Mouse (Mus musculus): ENCODE measurements around the gene Enoph1. TPM values are rescaled to one million over a fixed set of nuclear protein-coding genes. Genes with fewer than 3 reads are reported as not detected.

Enoph1 gene
- polyA plus RNA-seq, 1 experiment from 2014 or later, result 40.1 TPM

GRCm38 (mm10) chr5:100083953-100084562 lies 44.3 kb downstream of the Enoph1 start:
- H3K4me1 ChIP-seq, result peaks cover 5% of the 10 kb centered on the region; the same call in 1 of the 2 replicates
- no peaks in the 10 kb centered on the region for H3K36me3 ChIP-seq
- H3K27me3 ChIP-seq (replicated peaks), result no peaks in the 10 kb centered on the region
- no peak for ATAC-seq (ENCODE audit: low FRiP score, low read depth)
- no peak overlapping the region for H3K4me2 ChIP-seq (replicated peaks)
- no peaks in the 10 kb centered on the region for H3K9me3 ChIP-seq
- WGBS, result 71% methylated on average over 12 of the region's 12 CpGs
- no peak overlapping the region for H3K4me3 ChIP-seq
- no peak overlapping the region for H3K9ac ChIP-seq
- no peak overlapping the region for H3K27ac ChIP-seq

- Histone ChIP-seq H3K4me3 (no peak overlapping the region), H3K9me3 (no peaks in the 10 kb centered on the region), H3K4me1 (no peaks in the 10 kb centered on the region; the same call in 1 of the 2 replicates), H3K4me2 (replicated peaks) (no peak overlapping the region), H3K9ac (no peak overlapping the region), H3K36me3 (no peaks in the 10 kb centered on the region), H3K27ac (no peak overlapping the region), H3K27me3 (replicated peaks) (no peaks in the 10 kb centered on the region)
- 71% methylated on average over 8 of the region's 8 CpGs for WGBS
- ATAC-seq (ENCODE audit: low FRiP score, low read depth), result no peak
Measured at GRCm38 (mm10) chr5:100085097-100085496, 45.3 kb downstream of the Enoph1 start.

- H3K27me3 ChIP-seq (replicated peaks), result no peaks in the 10 kb centered on the region
- H3K36me3 ChIP-seq, result no peaks in the 10 kb centered on the region
- H3K9ac ChIP-seq, result 0 out of 2 replicates have a peak overlapping the region, but pooled peaks have one; percentile 23
- H3K4me1 ChIP-seq, result peaks cover 18% of the 10 kb centered on the region; the same call in 1 of the 2 replicates
- peak overlapping the region; percentile 49 for H3K4me2 ChIP-seq (replicated peaks)
- no peak overlapping the region for H3K4me3 ChIP-seq
- H3K27ac ChIP-seq, result no peak overlapping the region
- 23% methylated on average over 12 of the region's 12 CpGs for WGBS
- peak; percentile 68 for ATAC-seq (ENCODE audit: low FRiP score, low read depth)
- no peaks in the 10 kb centered on the region for H3K9me3 ChIP-seq
Measured at GRCm38 (mm10) chr5:100090515-100091262, 50.9 kb downstream of the Enoph1 start.

DNA sequence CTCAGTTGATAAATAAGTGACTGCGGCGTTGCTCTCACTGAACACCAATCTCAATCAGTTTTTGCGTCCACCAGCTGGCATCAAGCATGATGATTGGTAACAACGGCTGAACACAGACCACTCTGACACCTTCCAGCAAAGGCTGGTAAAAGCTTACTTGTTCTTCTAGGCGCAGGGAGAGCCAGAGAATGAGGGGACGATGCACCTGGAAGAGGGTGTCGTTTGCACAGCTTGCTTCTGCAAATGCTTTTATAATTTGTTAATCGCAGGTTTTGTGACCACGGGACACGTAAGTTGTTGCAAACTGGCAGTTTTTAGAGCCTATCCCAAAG lies 51.4 kb downstream of the Enoph1 start:
- peak overlapping the region; percentile 49 for H3K4me2 ChIP-seq (replicated peaks)
- no peaks in the 10 kb centered on the region for H3K9me3 ChIP-seq
- no peaks in the 10 kb centered on the region for H3K27me3 ChIP-seq (replicated peaks)
- H3K36me3 ChIP-seq, result no peaks in the 10 kb centered on the region
- WGBS, result 41% methylated on average over 10 of the region's 10 CpGs
- peak; percentile 33; the same call in 1 of the 2 replicates for ATAC-seq (ENCODE audit: low FRiP score, low read depth)
- H3K4me3 ChIP-seq, result no peak overlapping the region
- peaks cover 18% of the 10 kb centered on the region; the same call in 1 of the 2 replicates for H3K4me1 ChIP-seq
- H3K27ac ChIP-seq, result peak overlapping the region; percentile 74; the same call in 1 of the 2 replicates
- H3K9ac ChIP-seq, result peak overlapping the region; percentile 23; the same call in 1 of the 2 replicates

- no peak overlapping the region for H3K4me3 ChIP-seq
- WGBS, result 9% methylated on average over 17 of the region's 17 CpGs
- H3K9ac ChIP-seq, result peak overlapping the region; percentile 23; the same call in 1 of the 2 replicates
- H3K9me3 ChIP-seq, result no peaks in the 10 kb centered on the region
- no peaks in the 10 kb centered on the region for H3K36me3 ChIP-seq
- peak overlapping the region; percentile 74; the same call in 1 of the 2 replicates for H3K27ac ChIP-seq
- H3K4me2 ChIP-seq (replicated peaks), result peak overlapping the region; percentile 49
- peaks cover 18% of the 10 kb centered on the region; the same call in 1 of the 2 replicates for H3K4me1 ChIP-seq
- peak; percentile 92 for ATAC-seq (ENCODE audit: low FRiP score, low read depth)
- H3K27me3 ChIP-seq (replicated peaks), result no peaks in the 10 kb centered on the region
Measured at GRCm38 (mm10) chr5:100091602-100092001, 51.8 kb downstream of the Enoph1 start.

DNA sequence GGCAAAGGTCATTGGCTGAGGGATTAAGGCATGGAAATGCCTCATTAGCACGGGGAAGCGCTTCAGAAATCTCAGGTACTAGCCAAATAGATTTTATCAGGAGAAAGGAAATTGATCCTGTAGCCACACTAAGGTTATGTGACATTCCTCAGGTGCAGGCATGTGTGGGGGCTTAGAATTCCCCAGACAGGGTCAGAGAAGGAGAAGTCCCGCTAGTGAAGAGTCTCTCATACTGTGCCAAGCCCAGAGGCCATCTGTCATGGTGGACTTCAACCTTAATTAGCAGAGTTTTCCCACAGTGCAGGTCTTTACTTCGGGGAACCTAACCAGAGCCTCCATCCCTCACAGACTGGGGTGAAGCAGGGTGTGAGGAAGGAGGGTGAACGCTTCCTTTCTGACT lies 57.2 kb downstream of the Enoph1 start:
- Histone ChIP-seq H3K4me2 (replicated peaks) (no peak overlapping the region), H3K27ac (no peak overlapping the region), H3K9ac (no peak overlapping the region), H3K4me3 (no peak overlapping the region), H3K9me3 (no peaks in the 10 kb centered on the region), H3K27me3 (replicated peaks) (no peaks in the 10 kb centered on the region), H3K36me3 (no peaks in the 10 kb centered on the region), H3K4me1 (peaks cover 7% of the 10 kb centered on the region; the same call in 1 of the 2 replicates)
- 84% methylated on average over 5 of the region's 5 CpGs for WGBS
- ATAC-seq (ENCODE audit: low FRiP score, low read depth), result no peak

DNA sequence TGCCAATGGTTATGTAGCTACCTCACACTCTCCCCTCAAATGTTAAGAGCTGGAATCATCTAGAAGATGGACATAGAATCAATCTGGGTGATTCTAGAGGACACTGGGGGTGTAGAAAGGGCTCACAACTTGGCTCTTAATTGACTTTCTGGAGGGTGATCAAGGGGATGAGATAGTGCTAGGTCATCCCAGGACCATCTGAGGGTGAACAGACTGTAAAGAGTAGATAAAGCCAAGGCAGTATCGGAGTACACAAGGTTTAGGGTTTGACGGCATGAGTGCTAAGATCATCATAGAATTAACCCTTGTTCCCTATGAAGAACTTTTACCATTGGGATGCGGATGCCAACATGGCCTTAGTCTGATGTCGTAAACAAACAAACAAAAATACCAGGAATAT lies 58.2 kb downstream of the Enoph1 start:
- Histone ChIP-seq H3K36me3 (no peaks in the 10 kb centered on the region), H3K4me1 (no peaks in the 10 kb centered on the region), H3K4me2 (replicated peaks) (no peak overlapping the region), H3K4me3 (no peak overlapping the region), H3K27me3 (replicated peaks) (no peaks in the 10 kb centered on the region), H3K9ac (no peak overlapping the region), H3K27ac (no peak overlapping the region), H3K9me3 (no peaks in the 10 kb centered on the region)
- no peak for ATAC-seq (ENCODE audit: low FRiP score, low read depth)
- 91% methylated on average over 4 of the region's 4 CpGs for WGBS

DNA sequence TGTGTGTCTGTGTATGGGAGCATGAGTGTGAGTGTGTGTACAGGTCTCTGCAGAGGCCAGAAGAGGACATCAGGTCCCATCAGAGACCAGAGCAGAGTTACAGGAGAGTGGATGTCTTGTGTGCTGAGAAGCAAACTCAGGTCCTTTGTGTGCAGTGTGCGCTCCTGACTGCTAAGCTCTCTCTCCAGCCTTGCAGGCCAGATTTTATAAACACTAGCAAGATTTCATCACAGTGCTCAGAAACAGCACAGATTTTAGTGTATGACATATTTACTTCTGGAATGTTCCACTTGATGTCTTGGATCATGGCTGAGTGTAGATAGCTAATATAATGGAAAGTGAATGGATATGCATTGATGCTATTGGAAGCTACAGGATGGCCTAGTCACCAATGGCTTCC lies 62.6 kb downstream of the Enoph1 start:
- ATAC-seq (ENCODE audit: low FRiP score, low read depth), result no peak
- Histone ChIP-seq H3K4me3 (no peak overlapping the region), H3K9me3 (no peaks in the 10 kb centered on the region), H3K4me1 (no peaks in the 10 kb centered on the region), H3K4me2 (replicated peaks) (no peak overlapping the region), H3K27ac (no peak overlapping the region), H3K27me3 (replicated peaks) (no peaks in the 10 kb centered on the region), H3K9ac (no peak overlapping the region), H3K36me3 (no peaks in the 10 kb centered on the region)
- 96% methylated on average over 1 of the region's 1 CpGs for WGBS

GRCm38 (mm10) chr5:100108866-100109265 lies 69.1 kb downstream of the Enoph1 start:
- peaks cover 10% of the 10 kb centered on the region; the same call in 1 of the 2 replicates for H3K4me1 ChIP-seq
- ATAC-seq (ENCODE audit: low FRiP score, low read depth), result no peak
- no peak overlapping the region for H3K4me3 ChIP-seq
- no peak overlapping the region for H3K9ac ChIP-seq
- H3K4me2 ChIP-seq (replicated peaks), result no peak overlapping the region
- WGBS, result 74% methylated on average over 9 of the region's 9 CpGs
- no peaks in the 10 kb centered on the region for H3K9me3 ChIP-seq
- no peaks in the 10 kb centered on the region for H3K36me3 ChIP-seq
- no peak overlapping the region for H3K27ac ChIP-seq
- no peaks in the 10 kb centered on the region for H3K27me3 ChIP-seq (replicated peaks)

GRCm38 (mm10) chr5:100109543-100110282 lies 69.9 kb downstream of the Enoph1 start:
- Histone ChIP-seq H3K9me3 (no peaks in the 10 kb centered on the region), H3K9ac (no peak overlapping the region), H3K27ac (no peak overlapping the region), H3K27me3 (replicated peaks) (no peaks in the 10 kb centered on the region), H3K36me3 (no peaks in the 10 kb centered on the region), H3K4me1 (peaks cover 10% of the 10 kb centered on the region; the same call in 1 of the 2 replicates), H3K4me3 (no peak overlapping the region), H3K4me2 (replicated peaks) (no peak overlapping the region)
- ATAC-seq (ENCODE audit: low FRiP score, low read depth), result no peak
- 57% methylated on average over 7 of the region's 7 CpGs for WGBS

DNA sequence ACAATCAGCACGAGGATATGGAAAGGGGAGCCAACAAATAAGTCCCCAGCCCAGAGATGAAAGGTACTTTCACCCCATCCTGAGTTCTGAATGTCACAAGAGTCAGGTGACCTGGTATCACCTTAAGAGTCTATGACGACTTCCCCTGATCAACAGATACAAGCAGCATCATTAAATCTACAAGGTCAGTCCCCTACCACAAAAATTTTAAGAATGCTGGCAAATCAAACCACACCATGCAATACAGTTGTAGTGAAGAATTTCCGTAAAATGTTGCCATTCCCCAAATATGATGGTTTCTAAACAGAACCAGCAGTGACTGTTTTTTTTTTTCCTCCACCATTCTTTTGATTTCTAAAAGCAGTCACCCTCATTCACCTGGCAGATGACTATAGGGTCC lies 70.8 kb downstream of the Enoph1 start:
- H3K4me2 ChIP-seq (replicated peaks), result no peak overlapping the region
- H3K4me3 ChIP-seq, result no peak overlapping the region
- H3K36me3 ChIP-seq, result no peaks in the 10 kb centered on the region
- H3K4me1 ChIP-seq, result peaks cover 10% of the 10 kb centered on the region; the same call in 1 of the 2 replicates
- no peak overlapping the region for H3K9ac ChIP-seq
- no peak for ATAC-seq (ENCODE audit: low FRiP score, low read depth)
- 88% methylated on average over 3 of the region's 3 CpGs for WGBS
- H3K27me3 ChIP-seq (replicated peaks), result no peaks in the 10 kb centered on the region
- no peak overlapping the region for H3K27ac ChIP-seq
- H3K9me3 ChIP-seq, result no peaks in the 10 kb centered on the region

GRCm38 (mm10) chr5:100113403-100113802 lies 73.6 kb downstream of the Enoph1 start:
- no peak overlapping the region for H3K27ac ChIP-seq
- H3K4me3 ChIP-seq, result no peak overlapping the region
- H3K27me3 ChIP-seq (replicated peaks), result no peaks in the 10 kb centered on the region
- H3K4me2 ChIP-seq (replicated peaks), result no peak overlapping the region
- 43% methylated on average over 5 of the region's 5 CpGs for WGBS
- H3K4me1 ChIP-seq, result peaks cover 10% of the 10 kb centered on the region; the same call in 1 of the 2 replicates
- ATAC-seq (ENCODE audit: low FRiP score, low read depth), result no peak
- H3K36me3 ChIP-seq, result no peaks in the 10 kb centered on the region
- H3K9ac ChIP-seq, result no peak overlapping the region
- H3K9me3 ChIP-seq, result no peaks in the 10 kb centered on the region

Measured in neural tube, embryonic 12.5 days (tissue).